Mouse (Mus musculus) erythroblast, embryonic 14.5 days (primary cell): ENCODE measurements around the gene Samd3.

Experiments used
- GATA1 ChIP-seq: IDR thresholded peaks from 2 replicates; pipeline ENCODE4 v1.6.1; 2012; ENCODE audit warnings: low read length, inconsistent platforms, mixed read lengths
- TAL1 ChIP-seq: IDR thresholded peaks from 3 replicates; pipeline ENCODE4 v1.6.1; 2012; ENCODE audit warnings: low read length, inconsistent platforms, mixed read lengths

DNA sequence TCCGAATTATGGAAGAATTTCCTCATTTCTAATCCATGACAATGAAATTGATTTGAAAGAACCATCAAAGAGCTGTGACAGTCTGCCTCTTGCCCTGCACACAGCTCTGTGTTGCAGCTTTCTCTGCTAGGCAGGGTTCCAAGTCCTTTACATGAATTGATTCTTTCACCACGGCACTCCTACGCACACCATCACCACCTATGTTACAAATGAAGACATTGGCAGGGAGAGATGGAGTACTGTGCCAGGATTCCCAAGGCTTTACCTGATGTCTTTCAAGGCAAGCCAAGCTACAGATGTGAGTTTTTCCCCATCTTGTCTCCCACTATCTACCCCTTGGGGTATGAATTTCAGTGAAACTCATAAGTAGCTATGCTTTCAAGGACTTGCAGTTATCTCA is 67.7 kb downstream of the Samd3 start:
- TF ChIP-seq TAL1: no peak
- no peak for TF ChIP-seq GATA1
